Mouse (Mus musculus) erythroblast, embryonic 14.5 days (primary cell): ENCODE data around the gene Rcvrn.

ENCODE experiments used
- GATA1 ChIP-seq: IDR thresholded peaks from 2 replicates; pipeline ENCODE4 v1.6.1; 2012; ENCODE audit warnings: low read length, inconsistent platforms, mixed read lengths
- TAL1 ChIP-seq: IDR thresholded peaks from 3 replicates; pipeline ENCODE4 v1.6.1; 2012; ENCODE audit warnings: low read length, inconsistent platforms, mixed read lengths

- TF ChIP-seq GATA1 (no peak), TAL1 (no peak)
These were observed 13.3 kb upstream of the Rcvrn start for GRCm38 (mm10) chr11:67681871-67682270.
